Mouse (Mus musculus) heart, adult 2 months (tissue): ENCODE data around the gene Cib3. TPM values are rescaled to one million over a fixed set of nuclear protein-coding genes. Genes with fewer than 3 reads are reported as not detected.

Experiments used
- DNase-seq, 2 experiments: peaks; one replicate each; pipeline ENCODE4 v3.0.0; 2021
- H3K27ac ChIP-seq: fragments of 200-600 bp; 2 replicates; pipeline ENCODE4 v1.8.1; 2022
- H3K27me3 ChIP-seq: fragments of 200-500 bp; 2 replicates; pipeline ENCODE4 v1.6.1; 2012; ENCODE audit warnings: mild to moderate bottlenecking, low read length, inconsistent platforms, mixed read lengths; ENCODE audit not compliant: control insufficient read depth, insufficient read depth
- H3K36me3 ChIP-seq: fragments of 200-500 bp; 2 replicates; pipeline ENCODE4 v1.6.1; 2012; ENCODE audit warnings: low read length, inconsistent platforms; ENCODE audit not compliant: control insufficient read depth, insufficient read depth
- H3K4me1 ChIP-seq: fragments of 200-500 bp; 2 replicates; pipeline ENCODE4 v1.6.1; 2011; ENCODE audit warnings: low read length; ENCODE audit not compliant: control insufficient read depth, insufficient read depth
- H3K4me3 ChIP-seq: fragments of 200-600 bp; 2 replicates; pipeline ENCODE4 v1.8.1; 2022
- H3K79me2 ChIP-seq: fragments of 200-500 bp; replicated peaks from 2 replicates; pipeline ENCODE4 v1.6.1; 2012; ENCODE audit warnings: mild to moderate bottlenecking, inconsistent platforms, low read length, moderate library complexity, mixed read lengths; ENCODE audit not compliant: control insufficient read depth, insufficient read depth
- H3K9ac ChIP-seq: fragments of 200-500 bp; 2 replicates; pipeline ENCODE4 v1.6.1; 2012; ENCODE audit warnings: low read depth, mild to moderate bottlenecking, control low read depth, inconsistent platforms, low read length, mixed read lengths
- CTCF ChIP-seq: fragments of 200-600 bp; IDR thresholded peaks from 2 replicates; pipeline ENCODE4 v1.8.1; 2022; ENCODE audit warnings: antibody characterized with exemption, mild to moderate bottlenecking, moderate library complexity
- EP300 ChIP-seq: fragments of 200-500 bp; IDR thresholded peaks from 2 replicates; pipeline ENCODE4 v1.6.1; 2011; ENCODE audit warnings: low read depth, low read length, control low read depth; ENCODE audit not compliant: insufficient read depth
- POLR2A ChIP-seq: fragments of 200-500 bp; IDR thresholded peaks from 2 replicates; pipeline ENCODE4 v1.6.1; 2011; ENCODE audit warnings: mild to moderate bottlenecking, low read depth, low read length, control low read depth; ENCODE audit not compliant: insufficient read depth
- WGBS: fragments of 180-500 bp; shearing (Covaris S2); methylation state at CpG from one replicate; pipeline ENCODE4 v1.1.7; 2018; 5-methylcytosine and 5-hydroxymethylcytosine counted together
- intact Hi-C: fragments of 180-260 bp; cut with DNase I; formaldehyde crosslinking; loops from one replicate; pipeline ENCODE4 v1.15.1; 2025
- polyA plus RNA-seq: library from polyadenylated mRNA; depleted of rRNA; stranded (reverse); fragments of >200 nt; gene quantifications from 2 replicates; pipeline ENCODE4 v1.2.3, GENCODE M21; 2012
- total RNA-seq, 2 experiments: library from RNA; stranded (reverse); gene quantifications; 2 replicates each; pipeline ENCODE4 v1.2.3; 2021

Gene Cib3
- total and polyA plus RNA-seq, 3 experiments: 0.66 to 1.5 (median 1.1) TPM

GRCm38 (mm10) chr8:72183554-72184202, 29.0 kb downstream of the Cib3 start:
- intact Hi-C loops: no loop called here
- no peak overlapping the region for H3K9ac ChIP-seq
- no peaks in the 10 kb centered on the region for H3K36me3 ChIP-seq
- no peak overlapping the region for H3K4me3 ChIP-seq
- no peak for DNase-seq
- H3K4me1 ChIP-seq: no peaks in the 10 kb centered on the region
- H3K27me3 ChIP-seq: no peaks in the 10 kb centered on the region
- no peak overlapping the region for H3K27ac ChIP-seq
- no peaks in the 10 kb centered on the region for H3K79me2 ChIP-seq
- WGBS: 83% methylated on average over 2 of the region's 2 CpGs
- TF ChIP-seq CTCF: no peak
- TF ChIP-seq POLR2A: no peak
- no peak for TF ChIP-seq EP300

GRCm38 (mm10) chr8:72177346-72177925, 35.2 kb downstream of the Cib3 start:
- intact Hi-C loops: loop anchor here (1.0 to 5.0 kb wide), 3 partner anchors 65 to 188 kb away; partner anchors contain the start of gene Ap1m1
- DNase-seq: peak; percentile 73 to 80
- TF ChIP-seq CTCF (peak; percentile 92), EP300 (peak; percentile 80; the same call in 1 of the 2 replicates), POLR2A (no peak)
- no peaks in the 10 kb centered on the region for H3K79me2 ChIP-seq
- H3K36me3 ChIP-seq: no peaks in the 10 kb centered on the region
- no peaks in the 10 kb centered on the region for H3K27me3 ChIP-seq
- no peak overlapping the region for H3K27ac ChIP-seq
- H3K4me1 ChIP-seq: no peaks in the 10 kb centered on the region; the same call in 1 of the 2 replicates
- no peak overlapping the region for H3K4me3 ChIP-seq
- H3K9ac ChIP-seq: no peak overlapping the region
- 61% methylated on average over 5 of the region's 5 CpGs for WGBS

GRCm38 (mm10) chr8:72169681-72170249, 42.9 kb downstream of the Cib3 start:
- intact Hi-C loops: no loop called here

GRCm38 (mm10) chr8:72169098-72169668, 43.5 kb downstream of the Cib3 start:
- H3K79me2 ChIP-seq: peaks cover 2% of the 10 kb centered on the region; the same call in 1 of the 2 replicates
- DNase-seq: peak in 1 of 2 experiments; percentile 53
- no peak overlapping the region for H3K4me3 ChIP-seq
- 83% methylated on average over 3 of the region's 3 CpGs for WGBS
- peaks cover 2% of the 10 kb centered on the region for H3K4me1 ChIP-seq
- TF ChIP-seq EP300 (no peak), CTCF (no peak), POLR2A (no peak)
- no peak overlapping the region for H3K27ac ChIP-seq
- no peaks in the 10 kb centered on the region for H3K27me3 ChIP-seq
- H3K9ac ChIP-seq: no peak overlapping the region
- H3K36me3 ChIP-seq: no peaks in the 10 kb centered on the region; the same call in 1 of the 2 replicates
- intact Hi-C loops: no loop called here

More at GRCm38 (mm10) chr8:72169681-72170249, 42.9 kb downstream of the Cib3 start:
- Histone ChIP-seq H3K36me3 (no peaks in the 10 kb centered on the region; the same call in 1 of the 2 replicates), H3K4me1 (peaks cover 2% of the 10 kb centered on the region), H3K9ac (no peak overlapping the region), H3K27ac (no peak overlapping the region), H3K4me3 (no peak overlapping the region), H3K27me3 (no peaks in the 10 kb centered on the region), H3K79me2 (peaks cover 2% of the 10 kb centered on the region; the same call in 1 of the 2 replicates)
- 79% methylated on average over 3 of the region's 3 CpGs for WGBS
- DNase-seq: no peak
- TF ChIP-seq POLR2A (no peak), EP300 (no peak), CTCF (no peak)

GRCm38 (mm10) chr8:72162821-72163220, 49.8 kb downstream of the Cib3 start:
- no peak overlapping the region for H3K27ac ChIP-seq
- intact Hi-C loops: no loop called here

More at GRCm38 (mm10) chr8:72162821-72163220, 49.8 kb downstream of the Cib3 start:
- no peak for DNase-seq
- peaks cover 5% of the 10 kb centered on the region; the same call in 1 of the 2 replicates for H3K36me3 ChIP-seq
- H3K79me2 ChIP-seq: peaks cover 10% of the 10 kb centered on the region
- H3K27me3 ChIP-seq: no peaks in the 10 kb centered on the region
- no peak overlapping the region for H3K4me3 ChIP-seq
- H3K4me1 ChIP-seq: peaks cover 15% of the 10 kb centered on the region
- no peak for TF ChIP-seq EP300
- no peak for TF ChIP-seq CTCF
- TF ChIP-seq POLR2A: no peak
- H3K9ac ChIP-seq: no peak overlapping the region
